Mouse (Mus musculus) cerebellum, adult 2 months (tissue): ENCODE results near the gene Igf2r.

Source experiments
- CTCF ChIP-seq: fragments of 200-500 bp; IDR thresholded peaks from 2 replicates; pipeline ENCODE4 v1.5.1; 2011; ENCODE audit warnings: low read depth, mild to moderate bottlenecking, control low read depth, low read length, moderate library complexity, borderline replicate concordance; ENCODE audit not compliant: insufficient read depth
- POLR2A ChIP-seq: fragments of 200-500 bp; IDR thresholded peaks from 2 replicates; pipeline ENCODE4 v1.6.1; 2011; ENCODE audit warnings: low read length, control low read depth, borderline replicate concordance; ENCODE audit not compliant: insufficient read depth

DNA sequence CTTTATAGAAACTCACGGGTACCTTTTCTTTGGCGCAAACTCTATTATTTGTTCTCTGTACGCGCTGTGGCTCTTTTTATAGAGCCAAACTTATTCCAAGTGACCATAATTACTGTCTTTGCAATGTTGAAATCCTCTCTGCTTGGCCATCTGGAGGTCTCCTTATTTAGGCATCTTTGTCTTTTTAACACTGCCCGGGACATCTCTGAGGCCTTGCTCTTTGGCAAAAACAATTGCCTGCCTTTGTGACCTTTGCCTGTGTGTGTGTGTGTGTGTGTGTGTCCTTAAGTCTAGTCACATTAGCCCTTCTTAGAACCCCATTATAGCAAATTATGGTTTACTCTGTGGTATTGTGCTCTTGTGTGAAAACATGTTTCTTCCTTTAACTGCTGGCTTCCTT lies 124.0 kb downstream of the Igf2r start:
- no peak for TF ChIP-seq CTCF
- TF ChIP-seq POLR2A, result no peak
